Mouse (Mus musculus) brain, adult 2 months (tissue): ENCODE data around the gene Bnc2.

ENCODE experiments used
- DNase-seq: peaks from one replicate; pipeline ENCODE4 v3.0.0; 2011; ENCODE audit warnings: low read depth, low spot score

Gene Bnc2

GRCm38 (mm10) chr4:84324371-84324770, 350.7 kb downstream of the Bnc2 start:
- no peak for DNase-seq

GRCm38 (mm10) chr4:84321598-84321997, 353.5 kb downstream of the Bnc2 start:
- DNase-seq, result no peak

- no peak for DNase-seq
Measured at GRCm38 (mm10) chr4:84317421-84317820, 357.7 kb downstream of the Bnc2 start.

- no peak for DNase-seq
Measured at GRCm38 (mm10) chr4:84311371-84311770, 363.7 kb downstream of the Bnc2 start.

GRCm38 (mm10) chr4:84310851-84311250, 364.2 kb downstream of the Bnc2 start:
- DNase-seq, result no peak

- DNase-seq, result no peak
Measured at GRCm38 (mm10) chr4:84308226-84308862, 366.7 kb downstream of the Bnc2 start.

- no peak for DNase-seq
Measured at GRCm38 (mm10) chr4:84306928-84307606, 368.0 kb downstream of the Bnc2 start.

- no peak for DNase-seq
Measured at GRCm38 (mm10) chr4:84302949-84303348, 372.1 kb downstream of the Bnc2 start.

GRCm38 (mm10) chr4:84285153-84285552, 389.9 kb downstream of the Bnc2 start:
- DNase-seq, result no peak

GRCm38 (mm10) chr4:84282651-84283050, 392.4 kb downstream of the Bnc2 start:
- peak; percentile 9 for DNase-seq

GRCm38 (mm10) chr4:84278156-84278555, 396.9 kb downstream of the Bnc2 start:
- DNase-seq, result no peak

GRCm38 (mm10) chr4:84276081-84276480, 399.0 kb downstream of the Bnc2 start:
- no peak for DNase-seq

GRCm38 (mm10) chr4:84274158-84274557, 400.9 kb downstream of the Bnc2 start:
- DNase-seq, result no peak

GRCm38 (mm10) chr4:84272867-84273266, 402.2 kb downstream of the Bnc2 start:
- DNase-seq, result no peak

- no peak for DNase-seq
Measured at GRCm38 (mm10) chr4:84269845-84270244, 405.2 kb downstream of the Bnc2 start.

- no peak for DNase-seq
Measured at GRCm38 (mm10) chr4:84247356-84247755, 427.7 kb downstream of the Bnc2 start.

- DNase-seq, result no peak
Measured at GRCm38 (mm10) chr4:84232346-84232745, 442.7 kb downstream of the Bnc2 start.

GRCm38 (mm10) chr4:84231251-84231650, 443.8 kb downstream of the Bnc2 start:
- no peak for DNase-seq

GRCm38 (mm10) chr4:84229189-84229960, 445.7 kb downstream of the Bnc2 start:
- DNase-seq, result no peak

GRCm38 (mm10) chr4:84228551-84228950, 446.5 kb downstream of the Bnc2 start:
- no peak for DNase-seq
